Mouse (Mus musculus) liver, embryonic 14.5 days (tissue): ENCODE data around the gene Tmprss11a. TPM values are rescaled to one million over a fixed set of nuclear protein-coding genes. Genes with fewer than 3 reads are reported as not detected.

ENCODE experiments used
- ATAC-seq: fragments of 200-750 bp; cut with Nextera tagmentation; 2 replicates; pipeline ENCODE4 v1.8.0; 2017; ENCODE audit warnings: moderate number of reproducible peaks, mild to moderate bottlenecking, moderate library complexity; ENCODE audit not compliant: insufficient read depth
- DNase-seq, 3 experiments: peaks; one replicate each; pipeline ENCODE4 v3.0.0-alpha.2; 2012 to 2013; ENCODE audit warnings: low read depth in 3 of 3, low spot score in 3 of 3
- H3K27ac ChIP-seq: fragments of 300-500 bp; sonication (generic); 2 replicates; pipeline ENCODE4 v1.5.1; 2014; ENCODE audit warnings: moderate library complexity, mild to moderate bottlenecking, control low read depth, inconsistent platforms
- H3K27me3 ChIP-seq: fragments of 300-500 bp; sonication (generic); 2 replicates; pipeline ENCODE4 v1.6.1; 2014; ENCODE audit warnings: mild to moderate bottlenecking, low read length, moderate library complexity; ENCODE audit not compliant: control insufficient read depth, insufficient read depth
- H3K36me3 ChIP-seq: fragments of 300-500 bp; sonication (generic); replicated peaks from 2 replicates; pipeline ENCODE4 v1.6.1; 2014; ENCODE audit warnings: low read depth; ENCODE audit not compliant: control insufficient read depth, insufficient read depth
- H3K4me1 ChIP-seq, 2 experiments: fragments of 200-500 bp in 1 of 2; fragments of 300-500 bp in 1 of 2; sonication (generic) in 1 of 2; replicated peaks; 2 replicates each; pipeline ENCODE4 v1.6.1; 2012 to 2014; ENCODE audit warnings: antibody characterized with exemption in 1 of 2, inconsistent platforms in 1 of 2, low read length in 1 of 2; ENCODE audit not compliant: control insufficient read depth in 2 of 2, insufficient read depth in 2 of 2
- H3K4me2 ChIP-seq: fragments of 300-500 bp; sonication (generic); 2 replicates; pipeline ENCODE4 v1.6.1; 2014; ENCODE audit warnings: low read depth, mild to moderate bottlenecking, control low read depth, moderate library complexity
- H3K4me3 ChIP-seq, 2 experiments: fragments of 200-500 bp in 1 of 2; fragments of 300-500 bp in 1 of 2; sonication (generic) in 1 of 2; 2 replicates each; pipeline ENCODE4 v1.5.1; 2012 to 2014; ENCODE audit warnings: low read depth in 2 of 2, low read length in 2 of 2, mild to moderate bottlenecking in 2 of 2, control low read depth in 1 of 2, inconsistent platforms in 1 of 2, moderate library complexity in 1 of 2; ENCODE audit not compliant: insufficient read depth in 1 of 2
- H3K9ac ChIP-seq: fragments of 300-500 bp; sonication (generic); replicated peaks from 2 replicates; pipeline ENCODE4 v1.6.1; 2014; ENCODE audit warnings: mild to moderate bottlenecking, control low read depth, moderate library complexity
- H3K9me3 ChIP-seq: fragments of 300-500 bp; sonication (generic); 2 replicates; pipeline ENCODE4 v1.6.1; 2016; ENCODE audit warnings: low read length, mixed read lengths; ENCODE audit not compliant: control insufficient read depth
- CTCF ChIP-seq: IDR thresholded peaks from 2 replicates; pipeline ENCODE4 v1.5.1; 2016; ENCODE audit warnings: antibody characterized with exemption, low read depth, control low read depth
- EP300 ChIP-seq: IDR thresholded peaks from 2 replicates; pipeline ENCODE4 v1.6.1; 2016; ENCODE audit warnings: antibody characterized with exemption, low read depth
- WGBS: fragments of 180-500 bp; shearing (Covaris S2); extraction: QIAGEN DNeasy Blood & Tissue Kit; methylation state at CpG from one replicate; pipeline ENCODE4 v1.1.7; 2014; ENCODE audit not compliant: insufficient replicate concordance; 5-methylcytosine and 5-hydroxymethylcytosine counted together
- polyA plus RNA-seq, 2 experiments: library from polyadenylated mRNA; depleted of rRNA in 1 of 2; stranded (reverse) in 1 of 2; unstranded in 1 of 2; fragments of >200 nt; fragmentation: Nextera tagmentation in 1 of 2; extraction: Ambion mirVana in 1 of 2; gene quantifications; 2 replicates each; pipeline versions ENCODE4 v1.2.1 to v1.2.3; 2012 to 2014

Gene Tmprss11a
- polyA plus RNA-seq, 2 experiments: not detected

DNA sequence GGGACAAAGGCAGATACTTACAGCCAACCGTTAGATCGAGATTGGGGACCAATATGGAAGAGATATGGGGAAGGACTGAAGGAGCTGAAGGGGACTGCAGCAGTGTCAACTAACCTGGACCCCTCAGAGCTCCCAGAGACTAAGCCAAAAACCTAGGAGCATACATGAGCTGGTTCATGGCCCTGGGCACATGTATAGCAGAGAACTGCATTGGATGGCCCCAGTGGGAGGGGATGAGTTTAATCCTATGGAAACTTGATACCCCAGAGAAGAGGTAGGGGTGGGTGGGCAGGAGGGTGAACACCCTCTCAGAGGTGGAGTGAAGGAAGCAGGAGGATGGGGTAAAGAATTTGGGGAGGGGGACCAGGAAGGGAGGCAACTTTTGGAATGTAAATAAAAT, 60.8 kb downstream of the Tmprss11a start:
- DNase-seq (no peak), ATAC-seq (no peak)
- Histone ChIP-seq H3K9me3 (no peaks in the 10 kb centered on the region), H3K27me3 (no peaks in the 10 kb centered on the region), H3K27ac (no peak overlapping the region), H3K4me2 (no peak overlapping the region), H3K36me3 (no peaks in the 10 kb centered on the region), H3K4me1 (no peaks in the 10 kb centered on the region), H3K4me3 (no peak overlapping the region), H3K9ac (no peak overlapping the region)
- 56% methylated on average over 2 of the region's 2 CpGs for WGBS
- TF ChIP-seq EP300 (no peak), CTCF (no peak)

DNA sequence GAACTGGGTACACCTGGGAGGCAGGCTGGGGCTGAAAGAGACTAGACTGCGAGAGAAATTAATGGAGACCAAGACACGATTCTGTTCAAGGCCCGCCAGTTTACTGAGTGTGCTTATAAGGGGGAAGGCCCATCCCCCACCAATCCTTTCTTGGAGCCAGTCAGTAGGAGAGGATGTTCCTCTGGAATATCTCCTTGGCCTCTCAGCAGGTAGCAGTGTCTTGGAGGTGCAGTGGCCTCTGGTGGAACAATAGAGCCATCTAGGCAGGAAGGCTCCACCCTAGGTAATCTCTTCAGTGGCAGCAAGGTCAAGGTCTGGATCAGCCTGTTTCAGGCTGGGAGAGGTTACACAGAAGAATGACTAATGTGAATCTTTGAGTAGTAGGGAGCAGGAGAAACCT, 61.6 kb downstream of the Tmprss11a start:
- WGBS: 67% methylated on average over 3 of the region's 3 CpGs
- Histone ChIP-seq H3K9me3 (no peaks in the 10 kb centered on the region), H3K27ac (no peak overlapping the region), H3K36me3 (no peaks in the 10 kb centered on the region), H3K9ac (no peak overlapping the region), H3K4me3 (no peak overlapping the region), H3K27me3 (no peaks in the 10 kb centered on the region), H3K4me2 (no peak overlapping the region), H3K4me1 (no peaks in the 10 kb centered on the region)
- no peak for TF ChIP-seq EP300
- ATAC-seq (no peak), DNase-seq (no peak)

DNA sequence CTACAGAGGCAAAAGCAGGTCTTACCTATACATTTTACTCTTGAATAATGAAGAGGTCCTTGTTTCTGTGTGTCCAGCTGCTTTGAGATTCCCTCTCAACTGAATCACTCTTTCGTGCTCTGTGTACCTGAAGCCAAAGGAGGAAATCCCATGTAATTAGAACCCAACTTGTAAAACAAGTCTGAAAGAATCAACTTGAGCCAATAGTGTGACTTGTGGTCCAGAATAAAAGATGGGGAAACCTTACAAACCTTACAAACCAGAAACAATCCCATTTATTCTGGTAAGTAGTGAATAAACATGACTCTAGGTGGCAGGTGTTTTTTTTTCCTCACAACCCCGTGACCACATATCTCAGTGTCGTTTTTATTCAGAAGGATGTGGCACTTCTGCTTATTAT, 95.5 kb downstream of the Tmprss11a start, which contains the start of gene Tmprss11d:
Gene Tmprss11d (minus strand): TSS at position 101 of the 400 bp plus-strand sequence.
- WGBS: 45% methylated on average over 3 of the region's 3 CpGs
- Histone ChIP-seq H3K36me3 (no peaks in the 10 kb centered on the region), H3K27me3 (no peaks in the 10 kb centered on the region), H3K4me1 (no peaks in the 10 kb centered on the region), H3K9me3 (no peaks in the 10 kb centered on the region), H3K27ac (no peak within 1 kb of the TSS), H3K9ac (no peak within 1 kb of the TSS), H3K4me3 (no peak within 1 kb of the TSS), H3K4me2 (no peak within 1 kb of the TSS)
- no peak for DNase-seq
- TF ChIP-seq EP300 (no peak), CTCF (no peak)
- ATAC-seq: no peak

Other genes with a start within 250 kb of the Tmprss11a start
- gene Tmprss11c, start 179.7 kb downstream of the Tmprss11a start, polyA plus RNA-seq (2012; rRNA removed): not detected in 2 replicates
- gene Tmprss11c, start 179.7 kb downstream of the Tmprss11a start, polyA plus RNA-seq (2014; fragmentation: Nextera tagmentation; extraction: Ambion mirVana): not detected in 2 replicates
- gene Tmprss11d, start 95.6 kb downstream of the Tmprss11a start, polyA plus RNA-seq (2012; rRNA removed): not detected in 2 replicates
- gene Tmprss11d, start 95.6 kb downstream of the Tmprss11a start, polyA plus RNA-seq (2014; fragmentation: Nextera tagmentation; extraction: Ambion mirVana): not detected in 2 replicates
- gene Tmprss11g, start 49.6 kb upstream of the Tmprss11a start, polyA plus RNA-seq (2012; rRNA removed): not detected in 2 replicates
- not detected in 2 replicates for gene Tmprss11g, start 49.6 kb upstream of the Tmprss11a start, polyA plus RNA-seq (2014; fragmentation: Nextera tagmentation; extraction: Ambion mirVana)
- gene Tmprss11f, start 163.4 kb upstream of the Tmprss11a start, polyA plus RNA-seq (2012; rRNA removed): not detected in 2 replicates
- not detected in 2 replicates for gene Tmprss11f, start 163.4 kb upstream of the Tmprss11a start, polyA plus RNA-seq (2014; fragmentation: Nextera tagmentation; extraction: Ambion mirVana)
- not detected in 2 replicates for gene Tmprss11b, start 207.4 kb upstream of the Tmprss11a start, polyA plus RNA-seq (2012; rRNA removed)
- gene Tmprss11b, start 207.4 kb upstream of the Tmprss11a start, polyA plus RNA-seq (2014; fragmentation: Nextera tagmentation; extraction: Ambion mirVana): not detected in 2 replicates